Mouse (Mus musculus) intestine, embryonic 15.5 days (tissue): ENCODE results near the gene Resf1. TPM values are rescaled to one million over a fixed set of nuclear protein-coding genes. Genes with fewer than 3 reads are reported as not detected.
"Not testable (repeated sequence)": the region's sequence is repeated elsewhere in the genome, so short reads cannot be mapped to it uniquely, and the experiment has no call there.

ENCODE experiments used
- ATAC-seq: fragments of 200-750 bp; cut with Nextera tagmentation; 2 replicates; pipeline ENCODE4 v1.8.0; 2017; ENCODE audit warnings: moderate TSS enrichment, moderate library complexity
- H3K27ac ChIP-seq: fragments of 300-500 bp; sonication (generic); 2 replicates; pipeline ENCODE4 v1.5.1; 2015; ENCODE audit warnings: mild to moderate bottlenecking, inconsistent platforms
- H3K27me3 ChIP-seq: fragments of 300-500 bp; sonication (generic); replicated peaks from 2 replicates; pipeline ENCODE4 v1.6.1; 2015; ENCODE audit warnings: inconsistent platforms
- H3K36me3 ChIP-seq: fragments of 300-500 bp; sonication (generic); 2 replicates; pipeline ENCODE4 v1.6.1; 2015; ENCODE audit warnings: inconsistent platforms
- H3K4me1 ChIP-seq: fragments of 300-500 bp; sonication (generic); replicated peaks from 2 replicates; pipeline ENCODE4 v1.6.1; 2015; ENCODE audit warnings: inconsistent platforms
- H3K4me2 ChIP-seq: fragments of 300-500 bp; sonication (generic); replicated peaks from 2 replicates; pipeline ENCODE4 v1.6.1; 2015; ENCODE audit warnings: mild to moderate bottlenecking, inconsistent platforms
- H3K4me3 ChIP-seq: fragments of 300-500 bp; sonication (generic); replicated peaks from 2 replicates; pipeline ENCODE4 v1.5.1; 2015; ENCODE audit warnings: inconsistent platforms
- H3K9ac ChIP-seq: fragments of 300-500 bp; sonication (generic); 2 replicates; pipeline ENCODE4 v1.6.1; 2015; ENCODE audit warnings: inconsistent platforms
- H3K9me3 ChIP-seq: fragments of 300-500 bp; sonication (generic); 2 replicates; pipeline ENCODE4 v1.6.1; 2016; ENCODE audit warnings: inconsistent platforms
- WGBS: fragments of 180-500 bp; shearing (Covaris S2); methylation state at CpG from one replicate; pipeline ENCODE4 v1.1.7; 2015; 5-methylcytosine and 5-hydroxymethylcytosine counted together
- polyA plus RNA-seq: library from polyadenylated mRNA; unstranded; fragments of >200 nt; fragmentation: Nextera tagmentation; extraction: Ambion mirVana; gene quantifications from 2 replicates; pipeline ENCODE4 v1.2.1, GENCODE M21; 2015

Resf1 gene
- 33.9 and 39.5 TPM in 2 replicates for polyA plus RNA-seq

DNA sequence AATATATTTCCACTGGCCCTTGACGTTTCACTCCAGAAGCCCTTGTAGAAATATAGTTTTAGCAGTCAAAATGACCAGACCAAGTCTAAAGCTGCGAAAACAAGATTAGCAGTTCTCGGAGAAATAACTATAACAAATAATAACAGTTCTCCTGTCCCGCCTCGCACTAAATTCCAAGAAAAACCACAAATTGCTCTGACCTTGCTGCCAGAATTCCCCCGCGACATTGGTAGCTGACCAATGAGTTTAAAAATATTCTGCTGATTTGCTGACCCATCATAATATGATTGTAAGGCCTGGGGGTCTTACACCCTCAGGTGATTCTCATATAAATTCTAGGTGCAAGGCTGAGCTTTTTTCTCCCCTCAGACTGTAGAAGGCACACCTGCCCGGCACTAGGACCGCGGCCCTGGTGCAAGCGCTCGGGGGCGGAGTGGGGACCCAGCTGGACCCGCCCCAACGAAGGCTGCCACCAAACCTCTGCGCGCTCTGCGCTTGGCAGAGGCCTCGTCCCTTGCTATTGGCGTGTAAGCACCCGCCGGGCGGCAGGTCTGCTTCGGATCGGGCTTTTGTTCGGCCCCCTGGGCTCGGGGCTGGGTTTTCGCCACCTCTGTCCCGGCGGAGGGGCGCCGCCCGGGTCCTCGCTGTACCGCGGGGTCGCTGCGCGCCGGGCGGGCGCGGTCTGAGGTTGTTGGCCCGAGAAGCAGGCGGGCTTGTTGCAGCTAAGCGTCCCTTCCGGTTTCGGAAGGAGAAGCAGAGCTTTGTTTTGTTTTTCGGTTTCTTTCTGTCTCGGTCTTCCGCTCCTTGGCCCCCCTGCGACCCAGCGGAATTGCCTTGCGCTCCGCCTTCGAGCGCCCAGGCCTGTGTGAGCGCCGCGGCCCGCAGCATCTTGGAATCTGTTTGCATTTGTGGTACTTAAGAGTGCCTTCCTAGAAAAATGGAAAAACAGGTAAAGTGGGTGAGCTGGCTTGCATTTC, at the start of gene Resf1:
Resf1 (plus strand) TSS at position 459 of the 977 bp plus-strand sequence.
- peak; percentile 99 for ATAC-seq
- H3K27ac ChIP-seq: peak within 1 kb of the TSS; percentile 100
- H3K9ac ChIP-seq: peak within 1 kb of the TSS; percentile 98
- WGBS: 4% methylated on average over 61 of the region's 61 CpGs
- peak within 1 kb of the TSS; percentile 95 for H3K4me3 ChIP-seq
- H3K4me1 ChIP-seq: no peaks in the 10 kb centered on the region
- peak within 1 kb of the TSS; percentile 60 for H3K4me2 ChIP-seq
- 0 out of 2 replicates have a peak, but pooled peaks cover 2% of the 10 kb centered on the region for H3K36me3 ChIP-seq
- H3K27me3 ChIP-seq: no peaks in the 10 kb centered on the region
- no peaks in the 10 kb centered on the region for H3K9me3 ChIP-seq

GRCm38 (mm10) chr6:149260801-149261239, 48.4 kb upstream of the Resf1 start:
- H3K27ac ChIP-seq: no peak overlapping the region
- H3K36me3 ChIP-seq: no peaks in the 10 kb centered on the region
- H3K4me1 ChIP-seq: no peaks in the 10 kb centered on the region
- ATAC-seq: no peak
- 0 out of 2 replicates have a peak, but pooled peaks cover 3% of the 10 kb centered on the region for H3K9me3 ChIP-seq
- no peak overlapping the region for H3K9ac ChIP-seq
- no peaks in the 10 kb centered on the region for H3K27me3 ChIP-seq
- H3K4me2 ChIP-seq: no peak overlapping the region
- WGBS: 78% methylated on average over 3 of the region's 3 CpGs
- no peak overlapping the region for H3K4me3 ChIP-seq

DNA sequence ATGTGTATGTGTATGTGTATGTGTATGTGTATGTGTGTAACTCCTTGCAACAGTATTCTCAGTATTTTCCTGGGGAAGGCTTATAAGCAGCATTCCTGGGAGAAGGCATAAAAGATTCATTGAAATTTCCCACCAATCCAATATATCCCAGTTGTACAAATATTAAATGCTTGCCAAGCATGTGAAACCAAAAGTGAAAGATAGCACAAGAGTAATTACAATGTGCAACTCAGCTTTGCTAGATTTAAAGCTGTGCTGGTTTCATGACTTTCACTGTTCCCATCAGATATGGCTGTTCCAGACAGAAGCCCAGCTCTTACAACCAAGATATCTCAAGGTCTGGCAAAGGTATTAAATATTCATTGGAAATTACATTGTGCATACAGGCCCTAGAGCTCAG, 41.3 kb upstream of the Resf1 start:
- Histone ChIP-seq H3K9me3 (no peaks in the 10 kb centered on the region), H3K4me1 (no peaks in the 10 kb centered on the region), H3K27me3 (no peaks in the 10 kb centered on the region), H3K36me3 (no peaks in the 10 kb centered on the region), H3K27ac (no peak overlapping the region), H3K4me2 (no peak overlapping the region), H3K4me3 (no peak overlapping the region), H3K9ac (no peak overlapping the region)
- no peak for ATAC-seq

- Histone ChIP-seq H3K27ac (no peak overlapping the region), H3K36me3 (no peaks in the 10 kb centered on the region), H3K4me2 (no peak overlapping the region), H3K9me3 (no peaks in the 10 kb centered on the region), H3K27me3 (no peaks in the 10 kb centered on the region), H3K4me1 (no peaks in the 10 kb centered on the region), H3K9ac (no peak overlapping the region), H3K4me3 (no peak overlapping the region)
- ATAC-seq: no peak; the same call in 1 of the 2 replicates
- 32% methylated on average over 2 of the region's 2 CpGs for WGBS
These were observed 30.9 kb upstream of the Resf1 start for GRCm38 (mm10) chr6:149278248-149278731.

DNA sequence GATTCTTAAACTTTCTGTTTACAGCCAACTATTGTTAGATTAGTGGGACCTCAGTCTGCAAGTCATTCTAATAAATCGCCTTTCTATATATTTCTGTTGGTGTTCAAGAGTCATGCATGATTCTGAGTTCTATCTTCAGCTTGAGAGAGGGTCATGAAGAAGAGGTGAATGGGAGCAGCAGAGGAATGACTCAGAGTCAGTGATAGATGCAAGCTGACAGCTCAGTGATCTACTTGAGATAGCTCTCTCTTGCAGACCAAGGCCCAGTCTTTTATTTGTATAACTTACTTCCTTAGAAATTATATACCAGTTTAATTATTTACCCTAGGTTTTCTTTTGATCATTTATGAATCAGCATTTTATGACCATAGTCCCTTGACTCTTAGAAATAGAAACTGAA, 30.3 kb upstream of the Resf1 start:
- H3K4me3 ChIP-seq: no peak overlapping the region
- WGBS: 79% methylated on average over 1 of the region's 1 CpGs
- H3K9me3 ChIP-seq: no peaks in the 10 kb centered on the region
- ATAC-seq: peak; percentile 51; the same call in 1 of the 2 replicates
- H3K4me1 ChIP-seq: no peaks in the 10 kb centered on the region
- H3K27ac ChIP-seq: no peak overlapping the region
- no peak overlapping the region for H3K4me2 ChIP-seq
- H3K36me3 ChIP-seq: no peaks in the 10 kb centered on the region
- no peaks in the 10 kb centered on the region for H3K27me3 ChIP-seq
- no peak overlapping the region for H3K9ac ChIP-seq

- H3K9me3 ChIP-seq: no peaks in the 10 kb centered on the region
- no peaks in the 10 kb centered on the region for H3K36me3 ChIP-seq
- H3K9ac ChIP-seq: no peak overlapping the region
- no peak for ATAC-seq
- no peak overlapping the region for H3K4me3 ChIP-seq
- no peak overlapping the region for H3K27ac ChIP-seq
- H3K27me3 ChIP-seq: no peaks in the 10 kb centered on the region
- no peaks in the 10 kb centered on the region for H3K4me1 ChIP-seq
- no peak overlapping the region for H3K4me2 ChIP-seq
These were observed 28.7 kb upstream of the Resf1 start for GRCm38 (mm10) chr6:149280511-149280910.

DNA sequence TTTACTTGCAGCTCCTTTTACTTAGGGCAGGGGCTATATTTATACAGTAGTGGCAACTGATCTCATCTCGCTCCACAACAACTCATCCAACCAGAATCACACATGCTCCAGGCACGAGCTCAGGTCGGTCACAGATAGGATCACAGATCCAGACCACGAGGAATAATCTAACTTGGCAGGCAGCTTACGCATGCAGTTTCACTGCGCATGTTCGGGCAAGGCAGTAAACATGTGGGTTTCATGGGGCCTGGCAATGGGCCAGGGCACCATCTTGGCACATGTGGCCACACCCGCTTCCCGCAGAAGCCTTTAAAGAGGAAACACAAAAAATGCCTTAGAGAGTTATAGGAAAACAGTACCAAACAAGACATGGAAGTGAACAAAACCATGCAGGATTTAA, 21.0 kb upstream of the Resf1 start:
- H3K27me3 ChIP-seq, ATAC-seq: not testable (repeated sequence)
- 92% methylated on average over 9 of the region's 9 CpGs for WGBS

DNA sequence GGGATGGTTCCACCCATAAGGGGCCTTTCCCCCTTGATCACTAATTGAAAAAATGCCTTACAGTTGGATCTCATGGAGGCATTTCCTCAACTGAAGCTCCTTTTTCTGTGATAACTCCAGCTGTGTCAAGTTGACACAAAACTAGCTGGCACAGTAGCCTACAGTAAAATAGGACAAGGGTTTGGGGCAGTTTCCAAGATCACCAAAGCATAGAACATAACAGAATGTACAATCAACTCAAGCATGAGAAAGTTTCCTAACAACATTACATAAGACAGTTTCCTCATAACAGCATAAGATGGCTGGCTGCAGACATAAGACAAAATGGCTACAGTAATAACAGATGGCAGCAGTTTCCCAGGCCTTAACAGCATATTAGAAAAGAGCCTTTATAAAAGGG, 6.0 kb upstream of the Resf1 start:
- H3K9ac ChIP-seq, H3K36me3 ChIP-seq, ATAC-seq, H3K9me3 ChIP-seq, H3K4me2 ChIP-seq, H3K4me1 ChIP-seq, H3K27ac ChIP-seq, H3K27me3 ChIP-seq, H3K4me3 ChIP-seq: not testable (repeated sequence)

More for the DNA sequence above, 21.0 kb upstream of the Resf1 start:
- H3K9ac ChIP-seq, H3K4me3 ChIP-seq, H3K4me1 ChIP-seq, H3K4me2 ChIP-seq, H3K9me3 ChIP-seq, H3K27ac ChIP-seq, H3K36me3 ChIP-seq: not testable (repeated sequence)

GRCm38 (mm10) chr6:149307092-149307491, 2.1 kb upstream of the Resf1 start:
- Histone ChIP-seq H3K27ac (no peak overlapping the region), H3K9me3 (no peaks in the 10 kb centered on the region), H3K9ac (no peak overlapping the region), H3K4me1 (no peaks in the 10 kb centered on the region), H3K27me3 (no peaks in the 10 kb centered on the region), H3K36me3 (0 out of 2 replicates have a peak, but pooled peaks cover 2% of the 10 kb centered on the region), H3K4me2 (no peak overlapping the region), H3K4me3 (no peak overlapping the region)
- ATAC-seq: no peak
- WGBS: 92% methylated on average over 2 of the region's 2 CpGs

- no peak for ATAC-seq
These were observed 1.4 kb upstream of the Resf1 start for GRCm38 (mm10) chr6:149307801-149308200.

DNA sequence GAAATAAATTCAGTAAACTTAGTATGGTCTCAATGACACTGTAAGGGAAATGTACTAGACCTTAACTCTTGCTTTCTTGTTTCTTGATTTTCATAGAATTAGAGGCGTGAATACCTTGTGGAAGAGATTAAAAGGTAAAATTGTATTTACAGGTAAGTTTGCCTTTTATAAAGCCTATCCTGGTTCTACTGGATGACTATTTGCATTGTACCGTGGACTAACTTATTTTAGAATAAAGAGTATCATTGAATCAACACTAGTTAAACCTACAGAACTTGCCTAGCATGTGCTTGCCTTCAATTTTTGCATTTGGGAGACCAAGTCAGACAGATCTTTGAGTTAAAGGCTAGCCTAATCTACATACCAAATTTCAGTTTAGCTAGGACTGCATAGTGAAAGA, 1.0 kb downstream of the Resf1 start:
- Histone ChIP-seq H3K27ac (no peak overlapping the region), H3K4me3 (peak overlapping the region; percentile 95), H3K4me1 (no peaks in the 10 kb centered on the region), H3K36me3 (0 out of 2 replicates have a peak, but pooled peaks cover 2% of the 10 kb centered on the region), H3K4me2 (peak overlapping the region; percentile 60), H3K27me3 (no peaks in the 10 kb centered on the region), H3K9ac (peak overlapping the region; percentile 98), H3K9me3 (no peaks in the 10 kb centered on the region)
- WGBS: 36% methylated on average over 2 of the region's 2 CpGs
- ATAC-seq: no peak

More at GRCm38 (mm10) chr6:149307801-149308200, 1.4 kb upstream of the Resf1 start:
- no peak overlapping the region for H3K9ac ChIP-seq
- no peak overlapping the region for H3K4me2 ChIP-seq
- 0 out of 2 replicates have a peak, but pooled peaks cover 2% of the 10 kb centered on the region for H3K36me3 ChIP-seq
- H3K4me3 ChIP-seq: no peak overlapping the region
- no peaks in the 10 kb centered on the region for H3K9me3 ChIP-seq
- H3K27me3 ChIP-seq: no peaks in the 10 kb centered on the region
- H3K27ac ChIP-seq: no peak overlapping the region
- H3K4me1 ChIP-seq: no peaks in the 10 kb centered on the region
- WGBS: 71% methylated on average over 2 of the region's 2 CpGs

- Histone ChIP-seq H3K4me1 (no peaks in the 10 kb centered on the region), H3K27me3 (no peaks in the 10 kb centered on the region), H3K4me2 (peak overlapping the region; percentile 60), H3K9ac (no peak overlapping the region), H3K4me3 (0 out of 2 replicates have a peak overlapping the region, but pooled peaks have one; percentile 95), H3K27ac (no peak overlapping the region), H3K9me3 (no peaks in the 10 kb centered on the region), H3K36me3 (0 out of 2 replicates have a peak, but pooled peaks cover 2% of the 10 kb centered on the region)
- no peak for ATAC-seq
- WGBS: 75% methylated on average over 2 of the region's 2 CpGs
These were observed 1.8 kb downstream of the Resf1 start for GRCm38 (mm10) chr6:149311044-149311443.
